Mouse (Mus musculus) liver, postnatal 0 days (tissue): ENCODE measurements around the gene Spag9. TPM values are rescaled to one million over a fixed set of nuclear protein-coding genes. Genes with fewer than 3 reads are reported as not detected.
A peak's percentile ranks its signal among the peaks of the same experiment; 100 is the strongest.

Experiments used
- ATAC-seq: fragments of 200-750 bp; cut with Nextera tagmentation; 2 replicates; pipeline ENCODE4 v1.8.0; 2017; ENCODE audit warnings: mild to moderate bottlenecking, moderate library complexity
- DNase-seq: peaks from one replicate; pipeline ENCODE4 v3.0.0-alpha.2; 2016
- H3K27ac ChIP-seq: fragments of 300-500 bp; sonication (generic); 2 replicates; pipeline ENCODE4 v1.5.1; 2014; ENCODE audit warnings: antibody characterized with exemption, moderate library complexity, mild to moderate bottlenecking, low read depth
- H3K27me3 ChIP-seq: fragments of 300-500 bp; sonication (generic); 2 replicates; pipeline ENCODE4 v1.6.1; 2014; ENCODE audit warnings: low read length, control low read depth, mixed read lengths; ENCODE audit not compliant: insufficient read depth
- H3K36me3 ChIP-seq: fragments of 300-500 bp; sonication (generic); replicated peaks from 2 replicates; pipeline ENCODE4 v1.6.1; 2014; ENCODE audit warnings: mild to moderate bottlenecking, control low read depth, low read length, moderate library complexity, mixed read lengths; ENCODE audit not compliant: insufficient read depth
- H3K4me1 ChIP-seq: fragments of 300-500 bp; sonication (generic); 2 replicates; pipeline ENCODE4 v1.6.1; 2014; ENCODE audit warnings: antibody characterized with exemption, mild to moderate bottlenecking, control low read depth; ENCODE audit not compliant: insufficient read depth
- H3K4me2 ChIP-seq: fragments of 300-500 bp; sonication (generic); 2 replicates; pipeline ENCODE4 v1.6.1; 2014; ENCODE audit warnings: low read depth, mild to moderate bottlenecking, low read length, moderate library complexity, mixed read lengths
- H3K4me3 ChIP-seq: fragments of 300-500 bp; sonication (generic); 2 replicates; pipeline ENCODE4 v1.5.1; 2014; ENCODE audit warnings: low read depth, low read length
- H3K9ac ChIP-seq: fragments of 300-500 bp; sonication (generic); replicated peaks from 2 replicates; pipeline ENCODE4 v1.6.1; 2014; ENCODE audit warnings: mild to moderate bottlenecking, moderate library complexity
- H3K9me3 ChIP-seq: fragments of 300-500 bp; sonication (generic); 2 replicates; pipeline ENCODE4 v1.6.1; 2016; ENCODE audit warnings: mild to moderate bottlenecking, control low read depth, low read length, mixed read lengths
- CTCF ChIP-seq: sonication (generic); IDR thresholded peaks from 2 replicates; pipeline ENCODE4 v1.5.1; 2016; ENCODE audit warnings: antibody characterized with exemption, low read depth
- EP300 ChIP-seq: IDR thresholded peaks from 2 replicates; pipeline ENCODE4 v1.6.1; 2016; ENCODE audit warnings: antibody characterized with exemption, low read depth, mild to moderate bottlenecking
- WGBS: fragments of 180-500 bp; shearing (Covaris S2); extraction: QIAGEN DNeasy Blood & Tissue Kit; methylation state at CpG from one replicate; pipeline ENCODE4 v1.1.7; 2014; ENCODE audit not compliant: insufficient replicate concordance; 5-methylcytosine and 5-hydroxymethylcytosine counted together
- polyA plus RNA-seq: library from polyadenylated mRNA; unstranded; fragments of >200 nt; fragmentation: Nextera tagmentation; extraction: Ambion mirVana; gene quantifications from 2 replicates; pipeline ENCODE4 v1.2.1, GENCODE M21; 2015

Spag9 gene
- polyA plus RNA-seq, 1 experiment from 2014 or later: 21.3 TPM

DNA sequence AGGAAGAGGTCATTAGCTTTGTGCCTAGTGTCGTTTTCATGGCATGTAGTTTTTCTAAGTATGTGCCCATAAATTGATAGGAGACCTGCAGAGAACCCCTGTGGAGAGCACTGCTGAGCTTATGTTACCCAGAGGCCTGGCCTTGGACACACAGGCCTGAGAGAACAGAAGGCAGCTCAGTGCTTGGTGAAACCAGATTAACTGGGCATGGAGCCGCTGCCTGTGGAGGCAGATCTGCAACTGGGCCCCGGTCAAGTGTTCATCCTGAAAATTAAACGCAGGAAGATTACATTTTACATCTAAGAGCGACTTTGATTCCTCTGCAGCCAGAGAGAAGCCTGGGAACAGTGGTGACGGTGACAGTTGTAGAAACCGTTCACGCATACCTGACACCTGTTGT lies 132.6 kb downstream of the Spag9 start:
- Histone ChIP-seq H3K9me3 (no peaks in the 10 kb centered on the region), H3K4me1 (peaks cover 1% of the 10 kb centered on the region; the same call in 1 of the 2 replicates), H3K36me3 (peaks cover 15% of the 10 kb centered on the region), H3K27ac (no peak overlapping the region), H3K4me3 (no peak overlapping the region), H3K27me3 (no peaks in the 10 kb centered on the region), H3K9ac (no peak overlapping the region), H3K4me2 (no peak overlapping the region)
- WGBS: 88% methylated on average over 8 of the region's 8 CpGs
- DNase-seq: no peak
- TF ChIP-seq EP300: no peak
- TF ChIP-seq CTCF: no peak
- no peak for ATAC-seq

DNA sequence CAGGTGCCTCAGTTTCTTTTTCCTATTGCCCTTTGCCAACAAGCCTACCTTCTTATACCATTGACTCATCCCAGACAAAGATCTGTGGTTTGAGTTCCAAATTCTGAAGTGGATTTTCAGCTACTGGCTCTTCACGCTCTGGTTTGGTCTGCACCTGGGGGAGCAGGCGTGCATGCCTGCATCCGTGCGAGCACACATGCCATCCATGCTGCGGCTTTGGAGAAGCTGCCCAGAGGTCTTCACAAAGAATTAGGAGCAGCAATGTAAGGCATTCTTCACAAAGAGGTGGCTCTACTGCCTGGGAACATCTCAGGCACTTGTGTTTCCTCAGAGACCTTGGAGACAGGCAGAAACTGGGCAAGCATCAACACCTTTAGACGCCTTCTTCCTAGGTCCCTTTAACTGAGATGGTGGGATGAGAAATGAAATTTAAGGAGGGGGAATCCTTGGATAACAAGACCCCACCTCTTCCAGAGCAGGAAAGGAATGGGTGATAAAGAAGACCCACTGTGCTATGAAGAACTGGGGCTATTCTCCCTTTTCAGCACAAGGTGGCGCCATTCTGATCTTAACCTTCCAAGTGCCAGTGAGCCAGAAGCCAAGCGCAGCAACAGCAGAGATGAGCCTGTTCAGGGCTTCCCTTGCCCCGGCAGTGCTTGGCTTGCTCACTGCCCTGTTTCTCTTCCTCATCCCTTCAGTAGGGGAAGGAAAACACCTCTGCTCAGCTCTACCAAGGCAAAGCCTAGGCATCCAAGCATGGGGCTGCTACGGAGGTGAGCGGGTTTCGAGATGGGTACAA lies 133.6 kb downstream of the Spag9 start:
- TF ChIP-seq EP300 (no peak), CTCF (peak; percentile 89)
- no peaks in the 10 kb centered on the region for H3K27me3 ChIP-seq
- H3K36me3 ChIP-seq: peaks cover 8% of the 10 kb centered on the region
- no peak overlapping the region for H3K4me3 ChIP-seq
- no peak overlapping the region for H3K4me2 ChIP-seq
- WGBS: 62% methylated on average over 12 of the region's 12 CpGs
- H3K27ac ChIP-seq: no peak overlapping the region
- no peak overlapping the region for H3K9ac ChIP-seq
- ATAC-seq (no peak), DNase-seq (no peak)
- no peaks in the 10 kb centered on the region for H3K9me3 ChIP-seq
- peaks cover 4% of the 10 kb centered on the region for H3K4me1 ChIP-seq

GRCm38 (mm10) chr11:94130118-94131095 lies 134.5 kb downstream of the Spag9 start:
- ATAC-seq (no peak), DNase-seq (no peak)
- no peaks in the 10 kb centered on the region for H3K27me3 ChIP-seq

DNA sequence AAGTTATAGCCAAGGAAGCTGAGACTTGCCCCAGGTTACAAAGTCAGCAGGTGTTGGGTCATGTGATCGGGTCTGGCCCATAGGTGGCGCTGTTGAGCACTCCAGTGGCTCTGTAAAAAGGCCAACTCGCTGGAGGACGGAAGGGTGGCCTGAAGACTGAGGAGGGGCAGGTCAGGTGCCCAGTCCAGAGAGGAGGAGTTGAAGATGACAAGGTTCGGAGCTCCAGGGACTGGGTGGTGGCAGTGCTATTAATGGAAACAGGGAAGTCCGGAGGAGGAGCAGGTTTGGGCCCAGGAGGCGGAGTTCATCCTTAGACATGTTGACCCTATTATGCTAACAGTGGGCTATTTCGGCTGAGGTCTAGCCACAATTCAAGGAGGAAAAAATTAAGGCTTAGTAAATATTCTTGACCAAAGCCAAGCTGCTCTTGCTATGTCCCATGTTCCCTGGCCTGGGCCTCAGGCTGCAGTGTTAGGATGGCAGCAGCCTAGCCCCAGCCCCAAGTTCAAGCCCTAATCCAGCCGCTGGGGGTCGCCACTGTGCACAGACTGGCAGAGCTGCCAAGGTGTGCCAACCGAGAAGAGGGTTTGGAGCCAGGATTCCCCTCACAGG lies 137.6 kb downstream of the Spag9 start:
- Histone ChIP-seq H3K9ac (0 out of 2 replicates have a peak overlapping the region, but pooled peaks have one; percentile 13), H3K27me3 (no peaks in the 10 kb centered on the region), H3K4me3 (no peak overlapping the region), H3K9me3 (no peaks in the 10 kb centered on the region), H3K36me3 (no peaks in the 10 kb centered on the region), H3K4me1 (peaks cover 25% of the 10 kb centered on the region), H3K27ac (peak overlapping the region; percentile 83), H3K4me2 (peak overlapping the region; percentile 62)
- TF ChIP-seq EP300 (peak; percentile 44; the same call in 1 of the 2 replicates), CTCF (peak; percentile 99)
- WGBS: 13% methylated on average over 11 of the region's 11 CpGs
- ATAC-seq (peak; percentile 60), DNase-seq (peak; percentile 93)

More at GRCm38 (mm10) chr11:94130118-94131095, 134.5 kb downstream of the Spag9 start:
- 0 out of 2 replicates have a peak, but pooled peaks cover 3% of the 10 kb centered on the region for H3K36me3 ChIP-seq
- H3K9me3 ChIP-seq: no peaks in the 10 kb centered on the region
- 58% methylated on average over 4 of the region's 4 CpGs for WGBS
- peaks cover 6% of the 10 kb centered on the region for H3K4me1 ChIP-seq
- H3K4me3 ChIP-seq: no peak overlapping the region
- TF ChIP-seq EP300 (no peak), CTCF (no peak)
- H3K27ac ChIP-seq: no peak overlapping the region
- H3K4me2 ChIP-seq: no peak overlapping the region
- H3K9ac ChIP-seq: no peak overlapping the region

DNA sequence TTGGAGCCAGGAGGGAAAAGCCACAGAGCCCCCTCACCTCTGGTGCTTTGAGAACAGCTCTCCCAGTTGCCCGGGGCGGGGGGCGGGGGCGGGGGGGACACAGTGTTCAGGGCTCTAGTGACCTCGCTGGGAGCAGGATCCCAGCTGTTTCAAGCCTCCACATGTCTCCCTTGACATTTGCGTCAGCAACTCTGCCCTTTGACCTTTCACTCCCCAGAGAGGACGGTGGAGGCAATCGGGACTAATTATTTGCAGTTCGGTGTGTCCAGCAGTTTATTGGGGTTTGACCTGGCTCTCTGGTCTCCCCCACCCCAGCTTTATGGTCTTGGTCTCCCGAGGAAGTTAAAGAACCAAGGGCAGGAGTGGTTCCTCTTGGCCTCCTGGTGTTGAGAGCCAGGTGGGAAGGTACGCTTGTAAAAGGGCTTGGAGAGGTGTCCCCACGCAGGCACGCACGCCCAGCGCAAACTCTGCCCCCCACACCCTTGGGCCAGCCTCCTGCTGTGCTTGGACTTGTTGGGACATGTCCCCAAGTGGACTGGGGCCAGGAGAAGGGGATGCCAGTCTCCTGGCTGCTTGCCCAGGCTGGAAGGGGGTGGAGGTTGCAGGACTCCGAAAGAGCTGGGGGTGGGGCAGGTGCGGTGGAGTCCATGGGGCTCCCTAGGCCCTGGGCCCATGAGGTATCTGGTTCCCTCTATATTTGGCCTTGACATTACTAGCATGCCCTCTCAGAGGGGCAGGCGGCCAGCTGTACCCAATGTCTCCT lies 138.4 kb downstream of the Spag9 start:
- Histone ChIP-seq H3K4me3 (no peak overlapping the region), H3K9ac (0 out of 2 replicates have a peak overlapping the region, but pooled peaks have one; percentile 34)
- ATAC-seq: peak; percentile 74

More for the DNA sequence above, 138.4 kb downstream of the Spag9 start:
- Histone ChIP-seq H3K4me1 (peaks cover 25% of the 10 kb centered on the region), H3K4me2 (peak overlapping the region; percentile 30; the same call in 1 of the 2 replicates), H3K9me3 (no peaks in the 10 kb centered on the region), H3K27me3 (no peaks in the 10 kb centered on the region), H3K27ac (peak overlapping the region; percentile 83), H3K36me3 (no peaks in the 10 kb centered on the region)
- TF ChIP-seq EP300: 0 out of 2 replicates have a peak, but pooled peaks have one; percentile 13
- no peak for TF ChIP-seq CTCF
- DNase-seq: peak; percentile 89
- WGBS: 59% methylated on average over 18 of the region's 18 CpGs
